In genomic region chr17:42876001-42876903, GRCm38 (mm10) we compare ENCODE assay signal across 7 mouse cellular contexts. TPM values are rescaled to one million over a fixed set of nuclear protein-coding genes. Genes with fewer than 3 reads are reported as not detected.
DNase-seq lines count a peak whose midpoint lies in the region; ATAC-seq lines count a peak whose summit lies in the region.

Cd2ap (minus strand) TSS chr17:42876665.

- under 1% methylated on average over 94 of the region's 94 CpGs for WGBS in embryonic facial prominence, embryonic 10.5 days
- under 1% methylated on average over 75 of the region's 94 CpGs for WGBS in limb, embryonic 11.5 days
- WGBS in midbrain, embryonic 14.5 days: under 1% methylated on average over 93 of the region's 94 CpGs

- DNase-seq in adrenal gland, postnatal 10 days: peak; percentile 99
- DNase-seq in embryonic facial prominence, embryonic 10.5 days (ENCODE audit: low spot score): peak; percentile 96
- DNase-seq in kidney, adult 18-20 months: peak; percentile 98
- peak; percentile 98 for DNase-seq in limb, embryonic 11.5 days (ENCODE audit: low spot score)
- peak; percentile 98 for DNase-seq in midbrain, embryonic 14.5 days
- DNase-seq in spleen, adult 18-20 months: peak; percentile 96 to 99

- H3K36me3 ChIP-seq in embryonic facial prominence, embryonic 10.5 days (replicated peaks): no peaks in the 10 kb centered on the region
- no peaks in the 10 kb centered on the region for H3K36me3 ChIP-seq in limb, embryonic 11.5 days (ENCODE audit: control insufficient read depth, insufficient read depth, low read length)
- H3K36me3 ChIP-seq in midbrain, embryonic 14.5 days (ENCODE audit: control insufficient read depth, insufficient read depth, low read length): no peaks in the 10 kb centered on the region

- no peaks in the 10 kb centered on the region for H3K9me3 ChIP-seq in embryonic facial prominence, embryonic 10.5 days
- no peaks in the 10 kb centered on the region for H3K9me3 ChIP-seq in limb, embryonic 11.5 days (ENCODE audit: control insufficient read depth, low read length)
- H3K9me3 ChIP-seq in midbrain, embryonic 14.5 days (ENCODE audit: control insufficient read depth, low read length): no peaks in the 10 kb centered on the region

- peak; percentile 91 for ATAC-seq in granulocyte monocyte progenitor cell, adult 5-6 weeks (replicated peaks; ENCODE audit: poor library complexity, severe bottlenecking)
- ATAC-seq in limb, embryonic 11.5 days (ENCODE audit: insufficient number of reproducible peaks, low FRiP score, low TSS enrichment, low read depth): peak; percentile 94
- ATAC-seq in midbrain, embryonic 14.5 days (ENCODE audit: low FRiP score, low TSS enrichment): peak; percentile 97

- H3K27me3 ChIP-seq in embryonic facial prominence, embryonic 10.5 days (replicated peaks; ENCODE audit: low read depth, poor library complexity, severe bottlenecking): no peaks in the 10 kb centered on the region; the same call in 1 of the 2 replicates
- H3K27me3 ChIP-seq in limb, embryonic 11.5 days (ENCODE audit: control insufficient read depth, insufficient read depth, low read length): no peaks in the 10 kb centered on the region
- H3K27me3 ChIP-seq in midbrain, embryonic 14.5 days (ENCODE audit: control insufficient read depth, insufficient read depth, low read length): no peaks in the 10 kb centered on the region

- peak within 1 kb of the TSS; percentile 86 for H3K4me3 ChIP-seq in embryonic facial prominence, embryonic 10.5 days
- H3K4me3 ChIP-seq in limb, embryonic 11.5 days (ENCODE audit: low read depth, low read length): peak within 1 kb of the TSS; percentile 92
- peak within 1 kb of the TSS; percentile 88 for H3K4me3 ChIP-seq in midbrain, embryonic 14.5 days (replicated peaks; ENCODE audit: low read depth, low read length)

- peak within 1 kb of the TSS; percentile 98 for H3K27ac ChIP-seq in embryonic facial prominence, embryonic 10.5 days (replicated peaks)
- H3K27ac ChIP-seq in limb, embryonic 11.5 days (replicated peaks; ENCODE audit: low read depth, low read length): peak within 1 kb of the TSS; percentile 89
- H3K27ac ChIP-seq in midbrain, embryonic 14.5 days (replicated peaks; ENCODE audit: low read depth, low read length): peak within 1 kb of the TSS; percentile 95

- peak within 1 kb of the TSS; percentile 77 for H3K4me2 ChIP-seq in limb, embryonic 11.5 days (ENCODE audit: low read depth, severe bottlenecking)
- H3K4me2 ChIP-seq in midbrain, embryonic 14.5 days (ENCODE audit: low read length): peak within 1 kb of the TSS; percentile 94

- peaks cover 15% of the 10 kb centered on the region for H3K4me1 ChIP-seq in embryonic facial prominence, embryonic 10.5 days
- peaks cover 6% of the 10 kb centered on the region; the same call in 1 of the 2 replicates for H3K4me1 ChIP-seq in limb, embryonic 11.5 days (ENCODE audit: control insufficient read depth, insufficient read depth, low read length)
- peaks cover 11% of the 10 kb centered on the region for H3K4me1 ChIP-seq in midbrain, embryonic 14.5 days (ENCODE audit: control insufficient read depth, insufficient read depth, low read length)

- H3K9ac ChIP-seq in limb, embryonic 11.5 days (ENCODE audit: low read length): peak within 1 kb of the TSS; percentile 93
- H3K9ac ChIP-seq in midbrain, embryonic 14.5 days (replicated peaks; ENCODE audit: low read length): peak within 1 kb of the TSS; percentile 98

RNA-seq across cellular contexts. Expression of gene Cd2ap, which starts in this region (rescaled TPM):
- total RNA-seq in adrenal gland, postnatal 10 days (2021): 10 to 100 TPM; 60.0 to 68.8 TPM
- 14.9 and 17.0 TPM in 2 replicates for polyA plus RNA-seq in embryonic facial prominence, embryonic 10.5 days (2016; fragmentation: Nextera tagmentation; extraction: Ambion mirVana)
- 13.4 and 14.4 TPM in 2 replicates for total RNA-seq in granulocyte monocyte progenitor cell, adult 5-6 weeks (2014; fragmentation: Nextera tagmentation)
- total RNA-seq in granulocyte monocyte progenitor cell, adult 5-6 weeks (2017): 10.6 and 12.1 TPM in 2 replicates
- 20.0 and 23.5 TPM in 2 replicates for polyA plus RNA-seq in limb, embryonic 11.5 days (2014; fragmentation: Nextera tagmentation; extraction: Ambion mirVana)
- 9.8 and 11.3 TPM in 2 replicates for polyA plus RNA-seq in midbrain, embryonic 14.5 days (2014; fragmentation: Nextera tagmentation; extraction: Ambion mirVana)

Comparison
In these comparisons a context has a peak if more than half of its experiments do, and no peak if none do; other contexts are left out.
1. Peak in every context shown above with its lines: DNase-seq, ATAC-seq, H3K4me3 ChIP-seq and H3K27ac ChIP-seq.